Mouse (Mus musculus): ENCODE data around the gene Fbxl19. TPM values are rescaled to one million over a fixed set of nuclear protein-coding genes. Genes with fewer than 3 reads are reported as not detected.

The Fbxl19 gene
- total and polyA plus RNA-seq, 3 experiments: 3.3 to 4.8 (median 3.4) TPM

DNA sequence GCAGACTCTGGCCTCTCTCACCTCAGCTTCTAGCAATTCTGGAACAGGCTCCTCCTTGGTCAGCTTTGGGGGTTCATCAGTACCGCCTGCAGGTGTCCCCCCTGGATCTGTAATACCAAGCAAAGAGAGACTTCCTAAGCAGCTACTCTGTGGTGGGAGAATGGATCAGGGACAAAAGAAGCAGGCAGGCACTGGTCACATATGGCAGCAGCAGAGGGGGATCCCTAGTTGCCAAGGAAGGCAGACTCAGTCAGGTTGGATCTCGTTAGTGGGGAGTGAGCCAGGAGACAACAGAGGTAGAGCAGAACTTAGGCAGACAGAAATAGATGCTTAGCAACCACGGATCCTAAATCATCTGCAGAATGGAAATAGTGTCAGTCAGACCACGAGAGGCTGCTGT, 38.6 kb upstream of the Fbxl19 start:
- H3K9ac ChIP-seq (ENCODE audit: low read depth, low read length): no peak overlapping the region
- DNase-seq: no peak
- TF ChIP-seq CTCF (IDR thresholded peaks at IDR 0.05) (no peak), POLR2A (IDR thresholded peaks at IDR 0.05; ENCODE audit: insufficient read depth, low read depth, low read length) (no peak), EP300 (IDR thresholded peaks at IDR 0.05; ENCODE audit: insufficient read depth, low read depth, low read length) (no peak)

DNA sequence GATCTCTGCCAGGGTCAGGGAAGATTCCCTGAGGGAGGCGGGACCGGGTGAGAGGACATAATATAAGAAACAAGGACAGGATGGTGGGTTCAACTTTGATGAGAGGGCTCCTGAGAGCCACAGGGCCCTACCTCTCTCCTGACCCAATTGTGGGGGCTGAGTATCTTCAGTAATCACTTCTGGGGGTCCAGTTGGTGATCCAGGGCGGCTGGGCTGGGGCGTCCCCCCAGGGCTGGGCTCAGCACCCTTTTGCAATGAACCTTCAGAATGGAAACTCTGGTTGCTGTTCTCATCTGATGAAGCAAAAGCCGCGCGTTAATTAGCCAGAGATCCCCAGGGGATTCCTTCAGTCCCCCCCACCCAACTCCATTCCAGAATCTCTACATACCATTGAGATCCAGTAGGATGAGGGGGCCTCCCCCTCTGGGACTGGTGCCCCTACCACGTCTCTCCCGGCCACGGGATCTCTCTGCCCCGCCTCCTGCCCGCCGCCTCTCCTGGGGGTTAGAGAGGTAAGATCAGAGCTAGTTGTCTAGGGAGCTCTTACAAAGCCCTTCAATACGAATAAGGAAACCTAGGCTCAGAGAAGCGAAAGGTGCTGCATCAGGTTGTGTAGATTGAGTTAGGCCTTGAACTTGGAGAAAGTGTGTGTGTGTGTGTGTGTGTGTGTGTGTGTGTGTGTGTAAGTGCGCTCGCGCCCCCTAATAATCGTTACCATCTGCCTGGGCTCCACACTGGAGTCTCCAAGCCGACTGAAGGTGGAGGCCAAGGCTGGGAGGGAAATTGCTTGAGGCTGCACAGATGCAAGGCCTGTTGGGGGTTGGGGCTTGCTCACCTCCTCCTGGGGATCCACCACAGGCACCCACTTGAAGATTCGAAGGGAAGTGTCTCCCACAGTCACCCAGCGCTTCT, 37.0 kb upstream of the Fbxl19 start:
- Histone ChIP-seq H3K79me2 (replicated peaks; ENCODE audit: control insufficient read depth, insufficient read depth, low read length) (no peaks in the 10 kb centered on the region), H3K4me3 (peak overlapping the region; percentile 91), H3K36me3 (ENCODE audit: control insufficient read depth, insufficient read depth, low read length) (no peaks in the 10 kb centered on the region), H3K4me1 (ENCODE audit: control insufficient read depth, insufficient read depth, low read length) (peaks cover 9% of the 10 kb centered on the region), H3K27ac (peak overlapping the region; percentile 96), H3K9ac (ENCODE audit: low read depth, low read length) (peak overlapping the region; percentile 88), H3K27me3 (ENCODE audit: control insufficient read depth, insufficient read depth, low read length) (no peaks in the 10 kb centered on the region)
- intact Hi-C loops (cut with DNase I): loop anchor here (2.0 to 5.0 kb wide), 2 partner anchors 14 to 120 kb away; partner anchors contain the start of genes Ccdc189 and Rnf40
- TF ChIP-seq POLR2A (IDR thresholded peaks at IDR 0.05; ENCODE audit: insufficient read depth, low read depth, low read length): no peak
- no peak for TF ChIP-seq EP300 (IDR thresholded peaks at IDR 0.05; ENCODE audit: insufficient read depth, low read depth, low read length)
- TF ChIP-seq CTCF (IDR thresholded peaks at IDR 0.05): no peak
- DNase-seq: peak in 1 of 2 experiments; percentile 28
- 64% methylated on average over 22 of the region's 22 CpGs for WGBS

More for the DNA sequence above, 38.6 kb upstream of the Fbxl19 start:
- Histone ChIP-seq H3K4me3 (no peak overlapping the region), H3K27me3 (ENCODE audit: control insufficient read depth, insufficient read depth, low read length) (no peaks in the 10 kb centered on the region), H3K36me3 (ENCODE audit: control insufficient read depth, insufficient read depth, low read length) (peaks cover 4% of the 10 kb centered on the region), H3K4me1 (ENCODE audit: control insufficient read depth, insufficient read depth, low read length) (peaks cover 7% of the 10 kb centered on the region), H3K27ac (no peak overlapping the region), H3K79me2 (replicated peaks; ENCODE audit: control insufficient read depth, insufficient read depth, low read length) (no peaks in the 10 kb centered on the region)
- WGBS: 77% methylated on average over 4 of the region's 4 CpGs
- intact Hi-C loops (cut with DNase I): loop anchor here (2.0 to 5.0 kb wide), 2 partner anchors 13 to 118 kb away; partner anchors contain the start of genes Ccdc189 and Rnf40

DNA sequence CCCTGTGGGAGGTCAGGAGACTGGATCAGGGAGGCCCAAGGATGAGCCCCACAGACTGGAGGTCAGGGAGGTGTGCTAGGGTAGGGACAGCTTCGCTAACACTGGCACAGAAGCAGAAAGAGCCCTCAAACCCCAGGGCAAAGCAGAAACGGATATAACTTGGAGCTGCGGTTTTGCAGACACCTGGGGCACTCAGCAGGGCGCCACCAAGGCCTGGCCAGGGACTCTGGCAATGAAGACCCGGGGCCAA, 36.5 kb upstream of the Fbxl19 start:
- Histone ChIP-seq H3K4me1 (ENCODE audit: control insufficient read depth, insufficient read depth, low read length) (peaks cover 8% of the 10 kb centered on the region), H3K4me3 (peak overlapping the region; percentile 91), H3K27me3 (ENCODE audit: control insufficient read depth, insufficient read depth, low read length) (no peaks in the 10 kb centered on the region), H3K27ac (peak overlapping the region; percentile 96), H3K9ac (ENCODE audit: low read depth, low read length) (peak overlapping the region; percentile 88), H3K79me2 (replicated peaks; ENCODE audit: control insufficient read depth, insufficient read depth, low read length) (no peaks in the 10 kb centered on the region), H3K36me3 (ENCODE audit: control insufficient read depth, insufficient read depth, low read length) (no peaks in the 10 kb centered on the region)
- WGBS: 6% methylated on average over 5 of the region's 5 CpGs
- TF ChIP-seq CTCF (IDR thresholded peaks at IDR 0.05): no peak
- TF ChIP-seq POLR2A (IDR thresholded peaks at IDR 0.05; ENCODE audit: insufficient read depth, low read depth, low read length): no peak
- no peak for TF ChIP-seq EP300 (IDR thresholded peaks at IDR 0.05; ENCODE audit: insufficient read depth, low read depth, low read length)
- DNase-seq: no peak
- intact Hi-C loops (cut with DNase I): loop anchor here (1.0 to 5.0 kb wide), 3 partner anchors 15 to 121 kb away; partner anchors contain the start of genes Ccdc189 and Rnf40

DNA sequence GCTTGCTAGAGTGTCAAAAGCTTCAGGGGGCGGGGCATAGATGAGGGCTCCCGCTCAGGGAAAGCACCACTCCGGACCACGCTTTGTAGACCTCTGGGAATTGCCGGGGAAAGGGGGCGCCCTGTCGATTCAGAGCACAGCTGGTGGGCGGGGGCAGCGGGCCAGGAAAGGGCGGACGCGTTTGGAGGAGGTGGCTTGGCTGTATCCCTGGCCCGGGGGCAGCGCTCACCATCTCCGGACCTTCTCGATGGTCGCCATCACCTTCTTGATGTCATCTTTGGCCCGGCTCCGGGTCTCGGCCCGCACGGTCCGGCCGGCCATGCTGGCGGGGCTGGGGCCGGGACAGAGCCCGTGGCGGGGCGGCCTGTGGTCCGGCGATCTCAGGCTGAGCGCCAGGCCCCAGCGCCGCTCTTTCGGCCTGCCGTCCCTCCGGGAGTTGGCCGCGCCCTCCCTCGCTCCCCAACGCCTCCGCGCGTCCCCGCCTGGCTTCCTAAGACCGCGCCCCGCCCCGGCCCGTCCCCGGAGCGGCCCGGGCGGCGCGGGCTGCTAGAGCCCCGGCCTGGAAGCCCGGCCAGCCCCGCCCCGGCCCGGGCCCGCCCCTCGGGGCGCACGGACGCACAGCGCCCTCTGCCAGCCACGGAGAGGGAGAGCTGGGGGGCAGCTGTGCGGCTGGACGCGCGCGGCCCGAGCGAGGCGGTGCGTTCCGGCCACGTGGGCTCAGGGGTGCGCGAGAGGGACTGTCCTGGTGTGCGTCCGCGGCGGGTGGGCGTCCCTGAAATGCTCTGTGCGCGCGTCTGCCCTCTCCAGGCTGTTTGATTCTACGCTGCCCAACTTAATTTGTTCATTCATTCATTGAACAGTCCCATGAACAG, 35.9 kb upstream of the Fbxl19 start, which contains the start of gene Bcl7c:
Bcl7c (minus strand) TSS at position 727 of the 872 bp plus-strand sequence.
- TF ChIP-seq POLR2A (IDR thresholded peaks at IDR 0.05; ENCODE audit: insufficient read depth, low read depth, low read length) (peak; percentile 46; the same call in 1 of the 2 replicates), EP300 (IDR thresholded peaks at IDR 0.05; ENCODE audit: insufficient read depth, low read depth, low read length) (0 out of 2 replicates have a peak, but pooled peaks have one; percentile 18), CTCF (IDR thresholded peaks at IDR 0.05) (peak; percentile 71)
- intact Hi-C loops (cut with DNase I): loop anchor here (1.0 to 5.0 kb wide), 2 partner anchors 33 to 121 kb away; partner anchors contain the start of genes Ccdc189 and Rnf40
- WGBS: 1% methylated on average over 88 of the region's 90 CpGs

DNA sequence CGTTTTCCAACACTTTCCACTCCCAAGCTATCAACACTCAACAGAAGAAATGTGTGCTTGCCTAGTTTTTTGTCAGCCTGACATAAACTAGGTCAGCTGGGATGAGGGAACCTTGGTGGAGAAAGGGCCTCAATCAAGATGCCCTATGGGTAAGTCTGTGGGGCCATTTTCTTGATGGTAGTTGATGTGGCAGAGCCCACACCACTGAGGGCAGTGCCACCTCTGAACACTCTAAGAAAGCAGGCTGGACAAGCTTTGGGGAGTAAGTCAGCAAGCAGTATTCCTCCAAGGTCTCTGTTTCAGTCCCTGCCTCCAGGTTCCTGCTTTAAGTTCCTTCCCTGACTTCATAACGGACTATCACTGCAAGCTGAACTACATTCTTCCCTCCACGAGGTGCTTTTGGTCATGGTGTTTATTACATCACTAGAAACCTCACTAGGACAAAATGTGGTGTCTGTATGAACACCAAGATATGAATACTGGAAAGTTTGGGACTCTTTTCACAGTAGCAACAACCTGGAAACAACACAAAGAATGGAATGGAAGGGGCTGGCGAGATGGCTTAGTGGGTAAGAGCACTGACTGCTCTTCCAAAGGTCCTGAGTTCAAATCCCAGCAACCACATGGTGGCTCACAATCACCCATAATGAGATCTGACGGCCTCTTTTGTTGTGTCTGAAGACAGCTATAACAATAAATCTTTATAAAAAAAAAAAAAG, 34.9 kb upstream of the Fbxl19 start:
- Histone ChIP-seq H3K27me3 (ENCODE audit: control insufficient read depth, insufficient read depth, low read length) (no peaks in the 10 kb centered on the region), H3K27ac (peak overlapping the region; percentile 96), H3K36me3 (ENCODE audit: control insufficient read depth, insufficient read depth, low read length) (no peaks in the 10 kb centered on the region), H3K79me2 (replicated peaks; ENCODE audit: control insufficient read depth, insufficient read depth, low read length) (no peaks in the 10 kb centered on the region), H3K4me3 (peak overlapping the region; percentile 91), H3K4me1 (ENCODE audit: control insufficient read depth, insufficient read depth, low read length) (peaks cover 8% of the 10 kb centered on the region), H3K9ac (ENCODE audit: low read depth, low read length) (no peak overlapping the region; the same call in 1 of the 2 replicates)
- intact Hi-C loops (cut with DNase I): loop anchor here (5.0 kb wide), 1 partner anchor 122 kb away; the partner anchor contains the start of genes Ccdc189 and Rnf40
- TF ChIP-seq POLR2A (IDR thresholded peaks at IDR 0.05; ENCODE audit: insufficient read depth, low read depth, low read length): no peak
- TF ChIP-seq EP300 (IDR thresholded peaks at IDR 0.05; ENCODE audit: insufficient read depth, low read depth, low read length): no peak
- no peak for TF ChIP-seq CTCF (IDR thresholded peaks at IDR 0.05)
- no peak for DNase-seq
- 52% methylated on average over 5 of the region's 5 CpGs for WGBS

More for the DNA sequence above, 35.9 kb upstream of the Fbxl19 start, which contains the start of gene Bcl7c:
- Histone ChIP-seq H3K79me2 (replicated peaks; ENCODE audit: control insufficient read depth, insufficient read depth, low read length) (no peaks in the 10 kb centered on the region), H3K27me3 (ENCODE audit: control insufficient read depth, insufficient read depth, low read length) (no peaks in the 10 kb centered on the region), H3K4me1 (ENCODE audit: control insufficient read depth, insufficient read depth, low read length) (peaks cover 8% of the 10 kb centered on the region), H3K4me3 (peak within 1 kb of the TSS; percentile 91), H3K36me3 (ENCODE audit: control insufficient read depth, insufficient read depth, low read length) (no peaks in the 10 kb centered on the region), H3K9ac (ENCODE audit: low read depth, low read length) (peak within 1 kb of the TSS; percentile 88), H3K27ac (peak within 1 kb of the TSS; percentile 96)
- peak; percentile 94 to 95 for DNase-seq
